Mouse (Mus musculus) adrenal gland, adult 8-10 months (tissue): ENCODE results near the gene Itgb2. TPM values are rescaled to one million over a fixed set of nuclear protein-coding genes. Genes with fewer than 3 reads are reported as not detected.

Experiments used
- DNase-seq: peaks from one replicate; pipeline ENCODE4 v3.0.0; 2022
- total RNA-seq, 4 experiments: library from RNA; stranded (reverse); gene quantifications; 2 replicates each; pipeline ENCODE4 v1.2.4; 2022

Gene Itgb2
- total RNA-seq, 4 experiments from 2014 or later = 8.6 to 16.8 (median 13.5) TPM

DNA sequence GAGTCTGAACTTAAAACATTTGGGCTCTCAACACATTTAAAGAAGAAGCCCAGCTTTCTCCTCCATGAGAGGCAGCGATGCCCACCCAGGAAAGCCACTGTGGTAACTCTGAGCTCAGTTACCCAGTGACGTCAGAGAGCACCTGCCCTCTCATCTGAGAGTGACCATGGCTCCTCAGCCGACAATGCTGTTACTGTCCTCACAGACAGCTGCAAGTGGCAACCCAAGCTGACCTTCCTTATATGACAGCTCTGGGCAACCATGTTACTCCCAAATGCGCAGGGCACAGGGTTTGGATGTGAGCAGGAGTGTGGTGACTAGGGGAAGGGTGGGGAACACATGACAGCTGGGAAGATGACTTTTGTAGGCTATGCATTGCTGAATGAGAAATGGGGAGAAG is 23.2 kb downstream of the Itgb2 start:
- no peak for DNase-seq

DNA sequence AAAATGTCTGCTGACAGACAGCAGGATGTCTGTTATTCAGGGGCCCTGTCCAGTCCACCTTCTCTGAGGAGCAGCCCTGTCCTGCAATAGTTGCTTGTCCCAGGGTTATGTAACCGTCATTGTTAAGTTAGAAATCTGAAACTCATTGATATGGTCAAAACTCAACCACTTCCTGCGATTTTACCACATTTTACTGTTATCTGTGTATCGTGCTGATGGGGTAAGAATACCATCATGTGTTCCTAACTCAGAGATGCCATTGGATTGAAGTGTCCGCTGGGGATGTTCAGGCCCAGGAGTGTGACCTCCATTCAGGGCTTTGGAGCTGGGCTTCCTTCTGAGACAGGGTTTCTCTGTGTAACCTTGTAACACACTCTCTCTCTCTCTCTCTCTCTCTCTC is 24.9 kb downstream of the Itgb2 start:
- no peak for DNase-seq

DNA sequence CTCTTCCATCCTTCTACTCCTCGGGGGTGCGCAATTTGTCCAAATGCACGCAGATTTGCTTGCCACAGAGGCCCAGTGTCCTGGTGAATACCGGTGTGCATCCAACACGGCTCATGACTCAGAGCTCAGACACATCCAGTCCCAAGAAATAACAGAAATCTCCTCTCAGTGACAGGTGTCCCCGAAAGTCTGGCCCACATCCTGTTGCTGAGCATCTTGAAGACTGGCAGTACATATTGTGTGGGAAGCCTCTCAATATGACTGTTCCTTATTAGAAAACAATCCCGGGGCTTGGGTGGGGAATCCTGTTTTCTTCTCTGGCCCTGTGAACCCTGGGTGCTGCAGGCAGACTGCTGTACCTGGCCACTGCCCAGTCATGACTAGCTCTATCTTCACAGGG is 26.6 kb downstream of the Itgb2 start:
- DNase-seq = no peak

DNA sequence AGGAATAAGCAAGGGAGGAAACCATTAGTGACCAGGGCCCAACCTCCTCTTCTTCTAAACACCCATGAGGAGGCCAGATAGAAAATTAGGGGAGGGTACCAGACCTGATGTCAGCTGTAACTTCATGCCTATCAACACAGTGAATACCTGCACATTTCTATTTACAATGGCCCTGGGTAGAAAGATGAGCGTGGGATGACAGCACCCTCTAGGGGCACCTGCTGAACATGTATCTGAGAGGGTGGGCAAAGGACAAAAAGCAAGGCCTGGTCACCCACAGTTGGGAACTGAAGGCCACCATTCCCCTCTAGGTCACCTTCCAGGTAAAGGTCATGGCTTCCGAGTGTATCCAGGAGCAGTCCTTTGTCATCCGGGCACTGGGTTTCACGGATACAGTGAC is 27.6 kb downstream of the Itgb2 start:
- no peak for DNase-seq

DNA sequence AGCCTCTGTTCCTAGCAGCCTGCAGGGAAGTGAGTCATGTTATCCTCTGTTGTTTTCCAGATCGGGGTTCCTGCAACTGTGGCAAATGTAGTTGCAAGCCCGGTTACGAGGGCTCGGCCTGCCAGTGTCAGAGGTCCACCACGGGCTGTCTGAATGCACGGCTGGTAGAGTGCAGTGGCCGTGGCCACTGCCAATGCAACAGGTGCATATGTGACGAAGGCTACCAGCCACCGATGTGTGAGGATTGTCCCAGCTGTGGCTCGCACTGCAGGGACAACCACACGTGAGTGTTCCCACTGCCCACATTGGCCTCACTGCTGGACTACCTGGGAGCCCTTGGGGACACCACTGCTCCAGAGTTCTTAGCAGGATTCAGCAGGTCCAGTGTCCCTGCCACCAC is 30.0 kb downstream of the Itgb2 start:
- DNase-seq = no peak

DNA sequence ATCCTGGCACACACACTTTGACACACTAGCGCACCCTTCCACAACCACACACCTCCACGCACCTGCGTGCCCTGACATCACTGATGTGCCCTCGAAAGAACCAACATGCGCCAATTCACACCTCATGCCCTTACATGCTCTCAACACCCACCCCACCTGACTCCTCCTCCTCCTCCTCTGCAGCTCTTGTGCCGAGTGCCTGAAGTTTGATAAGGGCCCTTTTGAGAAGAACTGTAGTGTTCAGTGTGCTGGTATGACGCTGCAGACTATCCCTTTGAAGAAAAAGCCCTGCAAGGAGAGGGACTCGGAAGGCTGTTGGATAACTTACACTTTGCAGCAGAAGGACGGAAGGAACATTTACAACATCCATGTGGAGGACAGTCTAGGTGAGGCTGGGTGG is 30.8 kb downstream of the Itgb2 start:
- no peak for DNase-seq

DNA sequence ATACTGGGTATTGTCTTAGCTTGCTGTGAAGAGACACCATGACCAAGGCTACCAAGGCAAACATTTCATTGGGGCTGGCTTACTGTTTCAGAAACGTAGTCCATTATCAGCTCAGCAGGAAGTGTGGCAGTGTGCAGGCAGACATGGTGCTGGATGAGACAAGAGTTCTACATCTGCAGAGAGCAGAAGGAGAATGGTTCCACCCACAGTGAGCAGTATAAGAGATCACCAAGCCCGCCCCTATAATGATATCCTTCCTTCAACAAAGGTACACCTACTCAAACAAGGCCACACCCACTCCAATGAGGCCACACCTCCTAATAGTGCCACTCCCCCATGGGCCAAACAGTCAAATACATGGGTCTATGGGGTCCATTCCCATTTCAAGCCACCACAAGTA is 31.5 kb downstream of the Itgb2 start:
- DNase-seq = no peak

DNA sequence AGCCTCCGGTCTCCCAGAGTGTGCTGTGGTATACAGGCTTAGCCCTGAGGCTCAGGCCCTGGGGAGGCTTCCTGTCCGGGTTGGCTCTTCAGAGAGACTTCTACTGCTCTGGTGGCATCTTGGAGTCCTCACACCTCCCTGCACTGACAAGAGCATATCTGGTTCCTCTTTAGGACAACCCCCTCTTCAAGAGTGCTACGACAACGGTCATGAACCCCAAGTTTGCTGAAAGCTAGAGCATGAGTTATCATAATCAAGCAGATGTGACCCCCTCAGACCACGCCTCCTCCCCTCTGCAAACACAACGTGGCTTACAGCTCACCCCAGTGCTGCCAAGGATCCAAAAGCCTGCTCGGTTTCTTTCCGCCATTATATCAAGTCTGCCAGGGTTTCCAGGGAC is 35.0 kb downstream of the Itgb2 start:
- DNase-seq = no peak

DNA sequence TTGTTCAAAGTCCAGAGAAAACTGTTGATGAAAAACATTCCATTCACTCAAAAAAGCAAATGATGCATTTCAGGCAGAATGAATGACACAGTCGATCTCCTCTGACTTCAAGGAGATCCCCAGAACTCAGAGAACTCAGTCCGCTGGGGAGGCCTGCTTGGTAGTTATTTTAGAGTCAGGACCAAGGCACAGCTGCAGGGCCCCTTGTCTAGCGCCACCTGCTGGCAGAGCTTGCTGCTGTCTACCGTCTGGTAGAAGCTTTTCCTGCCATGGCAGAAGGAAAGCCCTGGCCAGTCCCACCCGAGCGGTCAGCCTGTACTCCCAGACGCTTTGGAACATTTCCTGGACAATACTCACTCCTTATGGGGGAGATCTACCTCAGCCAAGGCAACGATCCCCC is 36.6 kb downstream of the Itgb2 start:
- DNase-seq = peak; percentile 69

DNA sequence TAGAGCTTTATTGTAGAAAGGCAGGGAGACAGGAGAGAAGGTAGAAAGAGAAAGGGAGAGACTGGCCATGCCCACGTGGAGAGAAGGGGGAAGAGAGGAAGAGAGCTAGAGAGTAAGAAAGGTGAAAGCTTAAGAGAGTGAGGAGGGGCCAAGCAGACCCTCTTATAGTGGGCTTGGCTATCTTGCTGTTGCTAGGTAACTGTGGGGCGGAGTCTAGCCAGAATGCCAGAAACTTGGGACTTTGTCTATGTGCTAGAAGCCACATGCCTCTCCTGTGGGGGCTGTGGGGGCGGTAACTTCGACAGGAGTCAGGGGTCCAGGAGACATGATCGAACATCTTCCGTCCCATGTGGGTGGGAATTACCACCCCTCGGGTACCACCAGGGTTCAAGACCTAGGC is 39.4 kb downstream of the Itgb2 start:
- no peak for DNase-seq

DNA sequence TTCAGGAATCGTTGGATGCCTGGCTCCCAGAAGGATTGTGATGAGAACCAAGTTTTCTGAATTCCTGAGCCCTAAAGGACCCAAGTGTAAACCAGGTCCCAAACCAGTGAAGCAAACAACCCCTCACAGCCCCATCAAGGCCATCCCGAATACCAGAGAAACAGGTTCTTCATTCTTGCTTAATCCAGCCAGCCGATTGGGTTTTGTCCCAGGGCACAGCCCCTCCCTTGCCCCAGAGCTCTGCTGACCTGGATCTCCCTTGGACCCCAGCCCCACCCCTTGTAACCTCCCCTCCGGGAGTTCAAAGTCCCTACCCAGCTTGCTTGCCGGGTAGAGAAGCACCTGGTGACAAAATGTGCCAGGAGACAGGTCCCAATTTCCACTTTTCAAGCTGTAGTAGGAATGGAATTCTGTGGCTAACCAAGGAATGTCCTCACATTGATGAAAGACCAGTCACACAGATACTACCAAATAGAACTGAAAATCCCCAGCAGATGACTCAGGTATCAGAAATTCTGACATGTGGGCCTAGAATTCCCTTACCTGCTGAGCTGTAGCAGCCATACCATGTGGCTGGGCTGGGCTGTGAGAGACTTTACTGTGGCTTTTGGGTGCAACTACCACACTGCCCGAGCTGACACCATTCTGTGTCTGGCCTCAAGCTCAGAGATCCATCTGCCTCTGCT is 40.1 kb downstream of the Itgb2 start:
- DNase-seq = no peak

DNA sequence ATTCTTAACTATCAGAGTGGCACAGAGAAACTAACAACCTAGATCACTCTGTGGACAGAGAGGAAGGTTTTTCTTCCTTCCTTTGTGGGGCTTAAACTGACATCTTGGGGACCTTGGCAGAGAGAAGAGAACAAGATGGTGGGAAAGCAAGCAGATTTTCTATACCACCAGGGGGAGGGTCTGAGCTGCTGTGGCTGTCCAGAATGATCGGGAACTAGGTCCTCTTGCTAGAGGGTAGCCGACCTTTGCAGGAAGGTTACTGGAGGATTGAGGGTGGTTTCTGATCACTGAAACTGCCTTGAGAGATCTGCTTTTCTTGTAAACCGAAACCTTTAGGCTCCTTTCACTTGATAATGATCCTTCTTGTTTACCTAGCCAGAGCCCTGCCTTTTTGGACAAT is 42.2 kb downstream of the Itgb2 start:
- no peak for DNase-seq

DNA sequence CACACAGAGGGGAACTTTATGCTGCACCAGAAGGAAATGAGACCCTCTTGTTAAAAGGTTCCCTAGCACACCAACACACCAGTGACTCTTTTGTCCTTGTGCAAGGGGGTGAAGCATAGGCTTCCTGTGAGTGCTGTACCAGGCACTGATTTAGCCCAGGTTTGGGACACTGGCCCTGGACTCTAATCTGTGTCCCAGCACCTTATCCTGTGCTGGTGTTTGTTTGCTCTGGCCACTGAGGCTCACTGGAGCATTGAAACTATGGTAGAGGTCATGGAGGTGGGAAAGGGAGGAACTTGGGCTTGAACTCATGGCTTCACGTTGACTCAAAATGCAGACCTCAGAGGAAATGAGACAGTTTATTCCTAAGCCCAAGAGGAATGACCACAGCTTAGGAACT is 43.1 kb downstream of the Itgb2 start:
- DNase-seq = no peak

DNA sequence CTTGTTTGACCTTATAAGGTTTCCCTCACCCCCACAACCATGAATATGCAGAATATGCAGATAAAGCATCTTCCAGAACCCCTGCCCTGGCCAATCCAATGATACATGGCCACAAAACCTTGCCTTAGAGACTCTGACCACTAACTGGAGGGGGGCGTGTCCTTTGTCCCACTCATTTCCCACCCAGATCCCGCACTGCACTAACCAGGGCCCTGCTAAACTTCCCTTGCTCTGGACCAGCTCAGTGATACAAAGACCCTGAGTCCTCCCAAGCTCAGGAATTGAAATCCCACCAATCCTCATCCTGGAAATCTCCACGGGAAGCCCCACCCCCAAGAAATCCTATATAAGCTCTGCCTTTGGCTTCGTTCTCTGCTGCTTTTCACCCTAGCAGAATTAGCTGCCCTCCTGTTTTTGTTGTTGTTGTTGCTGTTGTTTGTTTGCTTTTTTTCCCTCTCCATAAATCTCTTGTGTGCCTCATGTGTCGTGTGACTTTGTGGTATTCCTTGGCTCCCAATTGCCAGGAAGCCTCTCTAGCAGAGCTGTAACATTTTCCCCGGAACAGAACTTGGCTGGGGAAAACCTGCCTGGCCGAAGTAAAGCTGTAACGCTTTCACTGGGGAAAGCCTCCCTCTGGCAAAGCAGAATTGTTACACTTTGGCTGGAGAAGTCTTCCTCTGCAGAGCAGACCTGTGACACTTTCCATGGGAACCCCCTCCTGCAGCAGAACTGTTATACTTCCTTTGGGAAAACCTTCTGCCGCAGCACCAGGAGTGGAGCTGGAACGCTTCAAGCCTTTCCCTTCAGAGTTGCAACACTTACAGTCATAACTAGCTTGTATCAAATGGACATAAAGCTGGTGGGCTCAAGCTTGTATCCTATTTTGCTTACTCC is 50.2 kb downstream of the Itgb2 start:
- DNase-seq = no peak

DNA sequence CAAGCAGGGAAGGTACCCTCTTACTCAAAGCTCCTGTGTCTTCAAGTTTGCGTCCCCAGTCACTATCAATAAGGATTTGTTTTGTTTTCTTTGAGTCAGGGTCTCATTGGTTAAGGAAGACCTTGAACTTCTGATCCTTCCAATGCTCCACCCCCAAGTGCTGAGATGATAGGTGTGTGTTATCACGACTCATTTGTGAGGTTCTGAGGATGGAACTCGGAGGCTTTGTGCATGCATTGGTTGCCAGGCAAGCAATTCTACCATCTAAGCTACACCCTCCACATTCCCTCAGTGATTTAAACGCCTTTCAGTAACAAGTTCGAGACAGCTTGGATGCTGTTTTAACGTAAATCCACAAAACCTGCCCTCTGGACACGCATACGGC is 51.0 kb downstream of the Itgb2 start:
- DNase-seq = no peak

DNA sequence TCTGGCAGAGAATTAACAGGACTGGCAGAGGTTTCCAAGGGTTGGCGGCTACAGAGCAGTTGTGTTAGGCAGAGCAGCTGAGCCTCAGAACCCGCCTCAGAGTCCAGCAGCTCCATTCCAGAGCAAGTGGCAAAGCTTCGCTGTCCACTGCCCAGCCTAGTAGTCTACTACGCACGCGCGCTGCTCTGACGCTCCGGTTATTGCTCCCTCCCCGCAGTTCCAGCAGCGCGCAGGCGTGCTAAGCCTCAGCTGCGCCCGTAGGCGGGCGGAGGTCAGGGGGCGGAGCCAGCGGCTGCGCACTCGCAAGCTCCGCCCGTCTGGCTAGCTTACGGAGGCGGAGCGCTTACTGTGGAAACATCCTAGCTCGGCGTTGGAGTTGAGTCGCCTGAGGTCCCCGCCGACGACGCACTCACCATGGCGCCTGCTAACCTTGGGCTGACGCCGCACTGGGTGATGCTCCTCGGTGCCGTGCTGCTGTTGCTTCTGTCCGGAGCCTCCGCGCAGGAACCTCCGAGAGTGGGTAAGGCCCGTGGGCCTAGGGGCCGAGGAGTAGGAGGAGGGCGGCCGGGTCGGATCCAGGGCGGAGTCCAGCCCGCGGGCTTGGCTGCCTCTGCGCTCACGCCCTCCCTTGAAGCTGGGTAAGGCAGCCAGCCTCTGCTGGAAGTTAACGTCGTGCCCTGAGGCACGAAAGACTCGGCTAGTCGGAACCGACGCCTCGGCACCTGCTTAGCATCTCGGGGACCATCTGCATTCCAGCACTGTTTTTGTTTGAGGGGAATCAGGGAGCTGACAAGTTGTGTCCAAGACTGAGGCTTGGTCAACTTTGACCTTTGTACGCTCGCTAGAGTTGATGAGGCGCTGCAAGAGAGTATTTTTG is 51.6 kb downstream of the Itgb2 start, which contains the start of gene Pttg1ip:
Gene Pttg1ip, plus strand, starts transcription at position 313 of the 877 bp plus-strand sequence.
- DNase-seq = peak; percentile 95

DNA sequence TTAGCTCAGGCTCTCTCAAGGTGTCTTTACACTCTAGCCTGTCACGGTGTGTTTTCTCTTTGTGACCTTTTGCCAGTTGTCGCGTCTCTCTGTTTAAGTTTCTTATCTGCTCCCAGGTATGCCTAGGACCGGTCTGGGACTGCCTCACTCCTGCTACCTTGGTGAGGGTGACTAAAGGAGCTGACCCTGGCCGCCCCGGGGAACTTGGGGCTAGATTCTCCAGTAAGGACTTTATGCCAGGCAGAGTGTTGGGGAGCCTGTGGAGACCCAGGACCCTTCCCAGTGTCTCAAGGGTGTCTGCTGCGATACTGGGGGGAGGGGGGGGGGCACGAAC is 52.2 kb downstream of the Itgb2 start:
- no peak for DNase-seq

DNA sequence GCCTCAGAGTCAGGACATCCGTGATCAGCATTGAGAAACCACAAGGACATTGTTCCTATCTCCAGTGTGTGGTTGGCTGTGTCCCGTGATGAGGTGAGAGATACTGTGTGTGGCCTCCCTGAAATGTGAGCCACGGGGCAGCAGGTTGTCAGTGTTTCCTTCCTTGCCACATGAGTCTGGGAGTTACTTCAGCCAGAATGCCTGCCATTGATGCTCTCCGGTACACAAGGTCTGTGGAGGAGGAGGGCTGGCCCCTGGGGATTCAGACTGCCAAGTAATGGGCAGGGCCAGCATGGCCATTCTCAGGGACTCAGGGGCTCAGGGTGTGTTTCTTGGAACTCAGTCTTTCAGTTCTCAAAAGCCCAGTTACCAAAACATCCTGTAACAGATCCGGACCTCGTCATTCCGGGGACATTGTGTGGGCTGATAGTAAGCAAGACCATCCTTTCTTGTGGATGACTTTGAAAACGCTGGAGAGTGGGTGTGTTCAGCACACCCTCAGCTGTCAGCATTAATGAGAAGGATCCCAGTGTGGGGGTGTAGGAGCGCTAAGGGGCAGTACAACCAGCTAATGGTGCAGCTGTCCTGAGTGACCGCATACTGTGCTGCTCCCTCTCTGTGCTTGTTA is 53.9 kb downstream of the Itgb2 start:
- no peak for DNase-seq

DNA sequence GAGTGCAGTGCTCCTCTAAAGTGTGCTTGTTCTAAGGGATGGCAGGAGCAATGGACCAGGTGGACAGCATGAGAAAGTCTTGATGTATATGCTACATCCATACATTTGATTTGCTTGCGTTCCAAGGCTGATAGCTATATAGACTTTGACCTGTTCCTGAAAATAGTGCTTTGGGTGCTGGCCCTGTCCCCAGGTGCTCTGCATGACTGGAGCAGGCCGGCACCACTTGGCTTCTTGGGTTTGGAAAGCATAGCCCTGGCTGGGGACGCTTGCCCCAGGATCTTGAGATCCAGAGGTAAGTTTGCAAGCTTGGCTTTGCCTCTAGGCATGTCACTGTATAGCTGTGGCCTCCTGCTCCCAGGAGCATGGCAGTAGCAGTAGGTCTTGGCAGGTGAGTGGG is 56.6 kb downstream of the Itgb2 start:
- DNase-seq = no peak

DNA sequence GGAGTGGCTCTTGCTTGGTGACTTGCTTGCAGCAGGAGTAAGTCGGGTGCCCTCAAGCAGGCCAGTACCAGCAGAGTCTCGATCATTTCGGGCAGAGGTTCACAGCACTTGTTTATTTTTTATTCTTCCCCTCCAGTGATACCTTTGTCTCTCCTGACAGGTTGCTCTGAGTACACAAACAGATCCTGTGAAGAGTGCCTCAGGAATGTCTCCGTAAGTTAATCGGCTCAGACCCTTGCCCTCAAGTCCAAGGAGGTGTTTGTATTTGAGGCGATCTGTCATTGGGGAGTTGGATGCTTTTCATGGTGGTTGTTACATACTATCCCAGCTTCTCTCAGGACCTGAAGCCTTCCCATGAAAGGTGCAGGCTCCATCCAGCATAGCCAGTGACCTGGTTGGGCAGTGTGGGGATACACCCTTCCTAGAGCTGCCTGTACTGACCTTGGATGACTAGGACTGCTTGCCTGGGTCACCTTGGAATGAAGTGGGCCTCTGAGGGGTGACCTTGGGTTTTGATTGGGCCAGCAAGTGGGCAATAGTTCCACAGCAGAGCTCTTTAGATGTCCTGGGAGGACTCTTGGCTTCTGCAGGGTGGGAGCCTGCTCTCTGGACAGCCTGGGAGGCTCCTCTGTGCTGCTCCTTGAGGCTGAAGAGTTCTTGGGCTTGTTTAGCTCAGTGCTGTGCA is 57.2 kb downstream of the Itgb2 start:
- no peak for DNase-seq

DNA sequence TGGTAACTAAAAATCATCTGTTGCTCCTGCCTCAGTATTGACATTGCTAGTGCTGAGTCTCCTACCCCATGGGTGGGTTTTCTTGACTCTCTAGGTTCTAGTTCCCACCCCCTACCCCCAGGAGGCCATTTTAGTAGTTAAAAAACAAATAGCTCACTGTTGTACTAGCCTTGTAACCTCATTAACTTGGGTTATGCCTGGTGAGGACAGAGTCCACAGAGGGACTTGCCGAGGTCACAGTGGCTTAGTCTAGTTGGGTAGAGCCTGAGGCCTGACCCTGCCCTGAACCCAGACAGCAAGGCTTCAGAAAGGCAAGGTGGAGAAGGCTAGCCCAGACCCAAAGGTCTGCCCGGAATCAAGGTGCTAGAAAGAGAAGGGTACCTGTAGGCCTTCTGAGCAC is 58.0 kb downstream of the Itgb2 start:
- no peak for DNase-seq

DNA sequence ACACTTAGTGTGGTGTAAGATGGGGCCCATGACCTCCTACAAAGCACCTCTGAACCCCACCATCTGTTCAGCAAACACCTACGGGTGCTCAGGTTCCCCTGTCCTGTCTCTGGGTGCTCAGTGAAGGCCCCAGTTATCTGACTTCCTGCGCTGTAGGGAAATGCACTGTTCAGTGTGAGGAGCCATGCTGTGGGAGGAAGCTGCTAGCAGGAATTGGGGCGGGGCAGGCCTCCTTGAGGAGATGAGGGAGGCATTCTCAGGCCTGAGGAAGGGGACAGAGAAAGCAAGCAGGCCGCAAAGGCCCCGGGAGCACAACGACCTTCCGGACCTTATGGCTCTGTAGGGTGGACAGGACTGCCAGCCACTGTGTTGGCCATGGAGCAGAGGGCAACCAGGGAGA is 59.1 kb downstream of the Itgb2 start:
- no peak for DNase-seq
